Mouse (Mus musculus) small intestine, adult 2 months (tissue): ENCODE measurements around the gene Ccdc169.

ENCODE experiments used
- CTCF ChIP-seq: fragments of 200-500 bp; IDR thresholded peaks from 2 replicates; pipeline ENCODE4 v1.5.1; 2012; ENCODE audit warnings: low read depth, mild to moderate bottlenecking, control low read depth, inconsistent platforms, low read length, moderate library complexity, mixed read lengths; ENCODE audit not compliant: insufficient replicate concordance, insufficient read length; ENCODE audit errors: extremely low read depth
- POLR2A ChIP-seq: fragments of 200-500 bp; IDR thresholded peaks from 2 replicates; pipeline ENCODE4 v1.6.1; 2012; ENCODE audit warnings: low read depth, mild to moderate bottlenecking, control low read depth, inconsistent platforms, low read length, moderate library complexity

DNA sequence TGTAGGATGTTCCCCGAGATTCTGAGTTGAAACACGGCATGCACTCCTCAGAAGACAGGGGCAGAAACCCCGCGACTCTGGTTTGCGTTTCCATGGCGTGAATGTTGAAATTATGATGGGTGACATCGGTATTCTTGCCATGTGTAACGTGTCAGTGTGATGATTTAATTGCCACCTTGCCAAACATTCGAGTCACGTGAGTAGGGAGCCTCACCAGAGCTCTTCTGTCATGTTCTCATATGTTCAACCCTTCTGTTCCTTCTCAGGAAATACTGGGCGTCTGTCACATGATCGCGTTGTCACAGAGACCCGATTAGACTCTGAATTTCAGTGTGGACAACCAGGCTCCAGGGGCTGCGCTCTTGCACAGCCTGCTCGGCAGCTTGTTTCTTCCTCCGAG lies 31.1 kb upstream of the Ccdc169 start:
- TF ChIP-seq POLR2A, result no peak
- no peak for TF ChIP-seq CTCF
